Mouse (Mus musculus): ENCODE data around the gene Ccdc34. TPM values are rescaled to one million over a fixed set of nuclear protein-coding genes. Genes with fewer than 3 reads are reported as not detected.

The Ccdc34 gene
- polyA plus RNA-seq, 1 experiment, result 45.9 TPM

- Histone ChIP-seq H3K27me3 (ENCODE audit: control insufficient read depth, insufficient read depth, low read length, poor library complexity, severe bottlenecking) (no peaks in the 10 kb centered on the region), H3K27ac (ENCODE audit: insufficient read depth, low read length) (no peak overlapping the region), H3K36me3 (ENCODE audit: control insufficient read depth, insufficient read depth, low read length, poor library complexity, severe bottlenecking) (peaks cover 6% of the 10 kb centered on the region; the same call in 1 of the 2 replicates), H3K9me3 (replicated peaks; ENCODE audit: control insufficient read depth, insufficient read depth, low read length, poor library complexity, severe bottlenecking) (no peaks in the 10 kb centered on the region), H3K9ac (ENCODE audit: low read depth, poor library complexity, severe bottlenecking) (no peak overlapping the region), H3K4me1 (ENCODE audit: control insufficient read depth, insufficient read depth, low read length) (no peaks in the 10 kb centered on the region), H3K4me3 (ENCODE audit: low read depth, low read length) (no peak overlapping the region)
- no peak for TF ChIP-seq POLR2A (IDR thresholded peaks at IDR 0.05; ENCODE audit: insufficient read depth, low read length)
These were observed 32.7 kb upstream of the Ccdc34 start for GRCm38 (mm10) chr2:109984930-109985329.

- Histone ChIP-seq H3K27ac (ENCODE audit: insufficient read depth, low read length) (no peak overlapping the region), H3K36me3 (ENCODE audit: control insufficient read depth, insufficient read depth, low read length, poor library complexity, severe bottlenecking) (peaks cover 6% of the 10 kb centered on the region; the same call in 1 of the 2 replicates), H3K4me1 (ENCODE audit: control insufficient read depth, insufficient read depth, low read length) (no peaks in the 10 kb centered on the region), H3K9ac (ENCODE audit: low read depth, poor library complexity, severe bottlenecking) (no peak overlapping the region), H3K4me3 (ENCODE audit: low read depth, low read length) (no peak overlapping the region), H3K27me3 (ENCODE audit: control insufficient read depth, insufficient read depth, low read length, poor library complexity, severe bottlenecking) (no peaks in the 10 kb centered on the region), H3K9me3 (replicated peaks; ENCODE audit: control insufficient read depth, insufficient read depth, low read length, poor library complexity, severe bottlenecking) (no peaks in the 10 kb centered on the region)
- TF ChIP-seq POLR2A (IDR thresholded peaks at IDR 0.05; ENCODE audit: insufficient read depth, low read length) (no peak), EP300 (IDR thresholded peaks at IDR 0.05; ENCODE audit: insufficient read depth, low read depth, low read length) (no peak), CTCF (IDR thresholded peaks at IDR 0.05; ENCODE audit: low read depth, low read length) (no peak)
These were observed 32.1 kb upstream of the Ccdc34 start for GRCm38 (mm10) chr2:109985560-109985959.

GRCm38 (mm10) chr2:109986036-109986785 lies 31.4 kb upstream of the Ccdc34 start:
- TF ChIP-seq POLR2A (IDR thresholded peaks at IDR 0.05; ENCODE audit: insufficient read depth, low read length), result no peak
- no peak for TF ChIP-seq EP300 (IDR thresholded peaks at IDR 0.05; ENCODE audit: insufficient read depth, low read depth, low read length)
- no peak for TF ChIP-seq CTCF (IDR thresholded peaks at IDR 0.05; ENCODE audit: low read depth, low read length)
- Histone ChIP-seq H3K4me1 (ENCODE audit: control insufficient read depth, insufficient read depth, low read length) (no peaks in the 10 kb centered on the region), H3K4me3 (ENCODE audit: low read depth, low read length) (no peak overlapping the region), H3K9ac (ENCODE audit: low read depth, poor library complexity, severe bottlenecking) (no peak overlapping the region), H3K36me3 (ENCODE audit: control insufficient read depth, insufficient read depth, low read length, poor library complexity, severe bottlenecking) (peaks cover 6% of the 10 kb centered on the region; the same call in 1 of the 2 replicates), H3K27ac (ENCODE audit: insufficient read depth, low read length) (no peak overlapping the region), H3K27me3 (ENCODE audit: control insufficient read depth, insufficient read depth, low read length, poor library complexity, severe bottlenecking) (no peaks in the 10 kb centered on the region), H3K9me3 (replicated peaks; ENCODE audit: control insufficient read depth, insufficient read depth, low read length, poor library complexity, severe bottlenecking) (no peaks in the 10 kb centered on the region)

GRCm38 (mm10) chr2:109987946-109988345 lies 29.7 kb upstream of the Ccdc34 start:
- H3K36me3 ChIP-seq (ENCODE audit: control insufficient read depth, insufficient read depth, low read length, poor library complexity, severe bottlenecking), result peaks cover 8% of the 10 kb centered on the region; the same call in 1 of the 2 replicates
- H3K4me1 ChIP-seq (ENCODE audit: control insufficient read depth, insufficient read depth, low read length), result no peaks in the 10 kb centered on the region
- no peak overlapping the region for H3K27ac ChIP-seq (ENCODE audit: insufficient read depth, low read length)
- TF ChIP-seq EP300 (IDR thresholded peaks at IDR 0.05; ENCODE audit: insufficient read depth, low read depth, low read length) (no peak), CTCF (IDR thresholded peaks at IDR 0.05; ENCODE audit: low read depth, low read length) (no peak), POLR2A (IDR thresholded peaks at IDR 0.05; ENCODE audit: insufficient read depth, low read length) (no peak)
- no peaks in the 10 kb centered on the region for H3K9me3 ChIP-seq (replicated peaks; ENCODE audit: control insufficient read depth, insufficient read depth, low read length, poor library complexity, severe bottlenecking)
- no peak overlapping the region for H3K9ac ChIP-seq (ENCODE audit: low read depth, poor library complexity, severe bottlenecking)
- no peaks in the 10 kb centered on the region for H3K27me3 ChIP-seq (ENCODE audit: control insufficient read depth, insufficient read depth, low read length, poor library complexity, severe bottlenecking)
- H3K4me3 ChIP-seq (ENCODE audit: low read depth, low read length), result no peak overlapping the region

- H3K4me1 ChIP-seq (ENCODE audit: control insufficient read depth, insufficient read depth, low read length), result no peaks in the 10 kb centered on the region
- H3K9ac ChIP-seq (ENCODE audit: low read depth, poor library complexity, severe bottlenecking), result no peak overlapping the region
- H3K9me3 ChIP-seq (replicated peaks; ENCODE audit: control insufficient read depth, insufficient read depth, low read length, poor library complexity, severe bottlenecking), result no peaks in the 10 kb centered on the region
- H3K27me3 ChIP-seq (ENCODE audit: control insufficient read depth, insufficient read depth, low read length, poor library complexity, severe bottlenecking), result no peaks in the 10 kb centered on the region
- no peak overlapping the region for H3K4me3 ChIP-seq (ENCODE audit: low read depth, low read length)
- TF ChIP-seq CTCF (IDR thresholded peaks at IDR 0.05; ENCODE audit: low read depth, low read length) (no peak), POLR2A (IDR thresholded peaks at IDR 0.05; ENCODE audit: insufficient read depth, low read length) (no peak), EP300 (IDR thresholded peaks at IDR 0.05; ENCODE audit: insufficient read depth, low read depth, low read length) (no peak)
- H3K27ac ChIP-seq (ENCODE audit: insufficient read depth, low read length), result no peak overlapping the region
- peaks cover 8% of the 10 kb centered on the region; the same call in 1 of the 2 replicates for H3K36me3 ChIP-seq (ENCODE audit: control insufficient read depth, insufficient read depth, low read length, poor library complexity, severe bottlenecking)
These were observed 28.4 kb upstream of the Ccdc34 start for GRCm38 (mm10) chr2:109989196-109989595.

- H3K27me3 ChIP-seq (ENCODE audit: control insufficient read depth, insufficient read depth, low read length, poor library complexity, severe bottlenecking), result no peaks in the 10 kb centered on the region
- H3K4me3 ChIP-seq (ENCODE audit: low read depth, low read length), result no peak overlapping the region
- H3K27ac ChIP-seq (ENCODE audit: insufficient read depth, low read length), result no peak overlapping the region
- H3K9me3 ChIP-seq (replicated peaks; ENCODE audit: control insufficient read depth, insufficient read depth, low read length, poor library complexity, severe bottlenecking), result no peaks in the 10 kb centered on the region
- H3K36me3 ChIP-seq (ENCODE audit: control insufficient read depth, insufficient read depth, low read length, poor library complexity, severe bottlenecking), result peaks cover 5% of the 10 kb centered on the region; the same call in 1 of the 2 replicates
- no peaks in the 10 kb centered on the region for H3K4me1 ChIP-seq (ENCODE audit: control insufficient read depth, insufficient read depth, low read length)
- TF ChIP-seq EP300 (IDR thresholded peaks at IDR 0.05; ENCODE audit: insufficient read depth, low read depth, low read length) (no peak), POLR2A (IDR thresholded peaks at IDR 0.05; ENCODE audit: insufficient read depth, low read length) (no peak), CTCF (IDR thresholded peaks at IDR 0.05; ENCODE audit: low read depth, low read length) (no peak)
- H3K9ac ChIP-seq (ENCODE audit: low read depth, poor library complexity, severe bottlenecking), result no peak overlapping the region
These were observed 27.7 kb upstream of the Ccdc34 start for GRCm38 (mm10) chr2:109989679-109990473.

Data from ES-Bruce4 (cell line).